Mouse (Mus musculus) megakaryocyte, embryonic 14.5 days (primary cell): ENCODE data around the gene C4b.

Experiments used
- FLI1 ChIP-seq: IDR thresholded peaks from 2 replicates; pipeline ENCODE4 v1.6.1; 2012; ENCODE audit warnings: low read length, inconsistent platforms, mixed read lengths
- GATA1 ChIP-seq: IDR thresholded peaks from 3 replicates; pipeline ENCODE4 v1.6.1; 2012; ENCODE audit warnings: mixed read lengths, low read length, inconsistent platforms, borderline replicate concordance

GRCm38 (mm10) chr17:34681881-34682536, 61.7 kb downstream of the C4b start:
- TF ChIP-seq GATA1 (no peak), FLI1 (no peak)
